Mouse (Mus musculus) left cerebral cortex, adult 2 months (tissue): Measurements from ENCODE around the gene Gpr108. TPM values are rescaled to one million over a fixed set of nuclear protein-coding genes. Genes with fewer than 3 reads are reported as not detected.

Source experiments
- DNase-seq, 2 experiments: peaks; one replicate each; pipeline ENCODE4 v3.0.0; 2021 to 2022; ENCODE audit warnings: low spot score in 2 of 2, mixed read lengths in 1 of 2; ENCODE audit errors: extremely low spot score in 1 of 2
- H3K27ac ChIP-seq: fragments of 200-600 bp; 2 replicates; pipeline ENCODE4 v1.8.1; 2022
- H3K4me3 ChIP-seq: fragments of 200-600 bp; 2 replicates; pipeline ENCODE4 v1.8.1; 2022
- CTCF ChIP-seq: fragments of 200-600 bp; IDR thresholded peaks from 2 replicates; pipeline ENCODE4 v1.8.1; 2022; ENCODE audit warnings: antibody characterized with exemption, mild to moderate bottlenecking, moderate library complexity
- intact Hi-C: fragments of 180-260 bp; cut with DNase I; formaldehyde crosslinking; loops from one replicate; pipeline ENCODE4 v1.15.1; 2025
- total RNA-seq, 2 experiments: library from RNA; stranded (reverse); gene quantifications; 2 replicates each; pipeline ENCODE4 v1.2.3; 2021

The Gpr108 gene
- total RNA-seq, 2 experiments from 2014 or later = 24.4 to 24.7 TPM

GRCm38 (mm10) chr17:57234254-57234928 is 13.9 kb downstream of the Gpr108 start:
- no peak for DNase-seq
- no peak overlapping the region for H3K27ac ChIP-seq
- TF ChIP-seq CTCF = no peak
- no peak overlapping the region for H3K4me3 ChIP-seq
- intact Hi-C loops = no loop called here

- Histone ChIP-seq H3K4me3 (no peak overlapping the region), H3K27ac (no peak overlapping the region)
- intact Hi-C loops = no loop called here
- no peak for TF ChIP-seq CTCF
- no peak for DNase-seq
These were observed 15.2 kb downstream of the Gpr108 start for GRCm38 (mm10) chr17:57233038-57233437.

GRCm38 (mm10) chr17:57232200-57232599 is 16.0 kb downstream of the Gpr108 start:
- TF ChIP-seq CTCF = no peak
- intact Hi-C loops = no loop called here
- no peak for DNase-seq
- Histone ChIP-seq H3K27ac (no peak overlapping the region), H3K4me3 (no peak overlapping the region)

GRCm38 (mm10) chr17:57231321-57231771 is 16.9 kb downstream of the Gpr108 start:
- Histone ChIP-seq H3K27ac (no peak overlapping the region), H3K4me3 (no peak overlapping the region)
- TF ChIP-seq CTCF = no peak
- intact Hi-C loops = no loop called here
- no peak for DNase-seq

- H3K4me3 ChIP-seq = no peak overlapping the region
- no peak for TF ChIP-seq CTCF
- intact Hi-C loops = no loop called here
- H3K27ac ChIP-seq = no peak overlapping the region
- DNase-seq = no peak
These were observed 17.5 kb downstream of the Gpr108 start for GRCm38 (mm10) chr17:57230728-57231125.

GRCm38 (mm10) chr17:57229851-57230727 is 18.2 kb downstream of the Gpr108 start:
- no peak for TF ChIP-seq CTCF
- Histone ChIP-seq H3K27ac (no peak overlapping the region), H3K4me3 (no peak overlapping the region)
- intact Hi-C loops = no loop called here
- no peak for DNase-seq

- intact Hi-C loops = no loop called here
These were observed 19.4 kb downstream of the Gpr108 start for GRCm38 (mm10) chr17:57228873-57229272.

GRCm38 (mm10) chr17:57228014-57228413 is 20.2 kb downstream of the Gpr108 start, which contains the start of gene C3:
TSS of gene C3 (minus strand) at chr17:57228136.
- no peak for TF ChIP-seq CTCF
- intact Hi-C loops = no loop called here
- H3K27ac ChIP-seq = no peak within 1 kb of the TSS
- no peak for DNase-seq
- no peak within 1 kb of the TSS for H3K4me3 ChIP-seq

More at GRCm38 (mm10) chr17:57228873-57229272, 19.4 kb downstream of the Gpr108 start:
- Histone ChIP-seq H3K27ac (no peak overlapping the region), H3K4me3 (no peak overlapping the region)
- no peak for DNase-seq
- no peak for TF ChIP-seq CTCF

- intact Hi-C loops = no loop called here
- no peak for DNase-seq
- TF ChIP-seq CTCF = no peak
- Histone ChIP-seq H3K27ac (no peak overlapping the region), H3K4me3 (no peak overlapping the region)
These were observed 20.8 kb downstream of the Gpr108 start for GRCm38 (mm10) chr17:57227468-57227867.

GRCm38 (mm10) chr17:57223313-57223712 is 24.9 kb downstream of the Gpr108 start:
- no peak for TF ChIP-seq CTCF
- intact Hi-C loops = no loop called here
- H3K4me3 ChIP-seq = no peak overlapping the region
- DNase-seq = no peak
- no peak overlapping the region for H3K27ac ChIP-seq

GRCm38 (mm10) chr17:57221911-57222310 is 26.3 kb downstream of the Gpr108 start:
- H3K27ac ChIP-seq = no peak overlapping the region
- TF ChIP-seq CTCF = no peak
- DNase-seq = no peak
- intact Hi-C loops = no loop called here
- no peak overlapping the region for H3K4me3 ChIP-seq

- H3K27ac ChIP-seq = no peak overlapping the region
- H3K4me3 ChIP-seq = no peak overlapping the region
- TF ChIP-seq CTCF = peak; percentile 43
- no peak for DNase-seq
- intact Hi-C loops = loop anchor here (1.0 to 2.0 kb wide), 2 partner anchors 57 to 115 kb away; no protein-coding TSS in a partner anchor
These were observed 28.4 kb downstream of the Gpr108 start for GRCm38 (mm10) chr17:57219884-57220207.
